Mouse (Mus musculus): ENCODE results near the gene Epop. TPM values are rescaled to one million over a fixed set of nuclear protein-coding genes. Genes with fewer than 3 reads are reported as not detected.

The Epop gene
- polyA plus RNA-seq, 1 experiment = 0.51 TPM

GRCm38 (mm10) chr11:97628568-97629518 lies 659 bp downstream of the Epop start:
- no peak for DNase-seq (ENCODE audit: low read depth)

DNA sequence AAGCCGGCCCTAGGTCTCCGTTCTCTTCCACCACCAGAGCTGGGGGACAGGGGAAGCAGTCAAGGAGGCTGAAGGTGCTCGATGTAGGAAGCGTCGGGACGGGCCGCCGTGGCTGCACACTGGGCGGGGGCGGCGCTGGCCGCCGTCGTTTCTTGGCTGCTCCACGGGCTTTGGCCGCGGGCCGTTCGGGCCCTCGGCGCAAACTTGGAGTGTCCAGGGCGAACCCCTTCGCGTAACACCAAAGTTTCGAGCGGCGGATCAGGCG lies 1.3 kb downstream of the Epop start:
- no peak for DNase-seq (ENCODE audit: low read depth)

DNA sequence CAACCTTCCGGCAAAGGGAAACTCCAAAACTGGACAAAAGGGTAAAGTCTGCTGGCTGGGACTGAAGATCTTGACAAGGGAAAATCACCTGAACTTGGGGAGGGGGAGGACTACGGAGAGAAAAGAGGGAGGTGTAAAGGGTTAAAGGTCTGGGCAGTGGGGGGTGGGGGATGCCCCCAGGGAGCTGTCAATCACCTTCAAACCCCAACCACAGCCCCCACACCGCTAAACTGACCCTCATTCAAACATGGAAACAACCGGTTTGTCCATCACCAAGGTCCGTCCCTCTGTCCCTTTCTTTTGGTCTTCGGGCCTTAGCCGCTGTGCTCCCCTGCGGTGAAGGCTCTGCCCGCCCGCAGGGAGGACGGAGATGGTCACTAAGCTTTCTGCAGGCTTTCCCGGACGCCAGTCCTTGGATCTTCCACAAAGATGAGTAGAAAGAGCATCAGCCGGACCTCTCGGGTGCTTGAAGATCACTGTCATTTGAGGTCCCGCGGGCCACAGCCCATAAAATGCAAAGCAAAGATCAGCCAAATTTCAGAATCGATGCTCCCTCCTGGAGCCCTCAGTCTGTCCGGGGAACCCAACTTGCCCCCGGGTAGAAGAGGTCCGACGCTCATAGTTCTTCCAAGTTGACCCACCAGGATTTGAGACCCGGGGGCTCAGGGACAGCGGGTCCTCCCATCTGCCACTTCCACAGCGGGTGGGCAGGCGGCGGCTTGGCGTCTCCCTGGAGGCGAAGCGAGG lies 1.8 kb downstream of the Epop start:
- DNase-seq (ENCODE audit: low read depth) = no peak

GRCm38 (mm10) chr11:97626850-97627249 lies 2.7 kb downstream of the Epop start:
- DNase-seq (ENCODE audit: low read depth) = no peak

DNA sequence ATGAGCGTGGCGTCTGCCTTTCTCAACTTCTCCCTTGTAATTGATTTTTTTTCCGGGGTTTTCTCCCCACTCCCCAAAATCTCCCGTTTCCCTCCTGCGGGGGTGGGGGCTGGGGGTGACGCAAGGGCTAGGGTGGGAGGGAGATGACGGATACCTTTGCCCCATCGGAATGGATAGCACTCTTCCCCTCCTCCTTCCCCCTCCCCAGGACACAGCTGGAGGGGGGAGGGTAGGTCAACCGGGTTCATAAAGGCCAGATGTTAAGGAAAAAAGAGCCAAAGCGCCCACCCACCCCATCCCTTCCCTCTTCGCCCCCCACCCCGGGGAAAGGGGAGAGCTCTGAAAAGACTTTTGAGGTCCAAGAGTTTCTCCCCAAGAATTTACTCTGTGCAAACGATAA lies 3.1 kb downstream of the Epop start:
- DNase-seq (ENCODE audit: low read depth) = no peak

DNA sequence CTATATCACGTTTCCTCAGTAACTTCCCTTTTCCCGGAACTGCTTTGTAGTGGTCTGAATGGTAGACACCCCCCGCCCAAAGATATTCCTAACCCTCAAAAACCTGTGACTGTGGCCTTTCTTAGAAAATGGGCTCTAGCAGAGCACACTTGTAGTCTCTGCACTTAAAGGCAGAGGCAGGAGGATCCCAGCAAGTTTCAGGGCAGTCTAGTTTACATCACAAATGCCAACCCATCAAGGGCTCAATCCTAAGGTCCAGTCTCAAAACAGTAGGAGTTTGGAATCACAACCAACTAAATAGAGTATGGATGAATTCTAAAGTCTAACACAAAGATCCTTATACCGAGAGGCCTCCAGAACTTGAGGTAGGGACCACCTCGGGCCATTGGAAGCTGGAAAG lies 4.0 kb downstream of the Epop start:
- no peak for DNase-seq (ENCODE audit: low read depth)

GRCm38 (mm10) chr11:97623166-97623565 lies 6.3 kb downstream of the Epop start:
- DNase-seq (ENCODE audit: low read depth) = no peak

DNA sequence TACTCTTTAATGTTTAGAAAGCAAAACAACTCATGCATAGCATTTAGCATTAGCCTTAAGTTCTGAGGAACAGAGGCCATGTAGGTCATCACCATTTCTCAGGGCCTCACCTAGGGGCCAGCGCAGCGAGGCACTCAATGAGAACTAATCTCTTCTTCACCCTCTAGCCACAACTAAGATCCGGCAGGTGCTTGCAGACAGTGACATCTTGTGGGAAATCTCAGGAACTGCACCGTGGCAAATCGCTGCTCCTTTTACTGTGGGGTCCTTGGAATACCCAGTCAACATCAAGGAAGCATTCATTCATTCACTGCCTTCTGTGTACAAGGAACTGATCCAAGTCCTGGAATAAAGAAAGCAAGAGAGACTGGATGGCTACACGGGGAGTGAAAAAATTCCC lies 7.1 kb downstream of the Epop start:
- no peak for DNase-seq (ENCODE audit: low read depth)

DNA sequence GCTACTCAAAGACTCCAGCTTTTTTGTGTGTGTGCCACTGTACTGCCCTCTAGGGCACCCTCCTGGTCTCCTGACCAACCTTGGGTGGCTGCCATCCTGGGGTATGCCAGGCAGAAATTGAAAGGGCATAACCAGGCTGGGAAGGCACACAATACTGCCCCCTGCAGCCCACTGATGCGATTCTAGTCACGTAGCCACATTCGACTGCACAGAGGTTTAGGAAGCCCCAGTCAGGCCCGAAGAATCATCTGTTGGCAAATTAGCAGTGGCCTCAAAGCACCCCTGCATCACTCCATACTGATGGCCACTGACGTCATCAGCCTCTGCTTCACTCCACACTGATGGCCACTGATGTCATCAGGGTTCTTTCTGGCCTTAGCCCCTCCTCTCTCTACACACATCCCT lies 10.1 kb downstream of the Epop start:
- no peak for DNase-seq (ENCODE audit: low read depth)

DNA sequence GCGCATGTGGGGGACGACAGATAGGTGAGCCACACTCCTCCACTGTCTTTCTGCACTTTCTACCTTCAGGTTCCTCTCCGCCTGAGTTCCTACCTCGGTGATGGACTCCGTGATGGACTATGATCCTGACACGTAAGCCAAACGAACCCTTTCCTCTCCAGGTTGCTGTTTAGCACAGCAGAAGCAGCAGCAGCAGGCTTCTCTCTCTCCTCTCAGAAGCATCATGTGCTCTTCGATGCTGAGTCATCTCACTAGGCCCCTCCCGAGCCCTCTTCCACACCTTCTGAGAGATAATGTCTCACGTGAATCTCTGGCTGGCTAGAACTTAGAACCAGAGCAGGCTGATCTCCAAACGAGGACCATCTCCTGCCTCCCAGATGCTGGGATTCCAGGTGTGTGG lies 11.1 kb downstream of the Epop start:
- no peak for DNase-seq (ENCODE audit: low read depth)

GRCm38 (mm10) chr11:97615276-97615675 lies 14.2 kb downstream of the Epop start:
- DNase-seq (ENCODE audit: low read depth) = no peak

GRCm38 (mm10) chr11:97611076-97611475 lies 18.4 kb downstream of the Epop start:
- no peak for DNase-seq (ENCODE audit: low read depth)

GRCm38 (mm10) chr11:97609743-97610142 lies 19.8 kb downstream of the Epop start:
- no peak for DNase-seq (ENCODE audit: low read depth)

- no peak for DNase-seq (ENCODE audit: low read depth)
Measured at GRCm38 (mm10) chr11:97608933-97609332, 20.6 kb downstream of the Epop start.

- no peak for DNase-seq (ENCODE audit: low read depth)
Measured at GRCm38 (mm10) chr11:97607056-97607725, 22.3 kb downstream of the Epop start.

- no peak for DNase-seq (ENCODE audit: low read depth)
Measured at GRCm38 (mm10) chr11:97603891-97604290, 25.6 kb downstream of the Epop start.

GRCm38 (mm10) chr11:97602223-97602622 lies 27.3 kb downstream of the Epop start:
- no peak for DNase-seq (ENCODE audit: low read depth)

- DNase-seq (ENCODE audit: low read depth) = no peak
Measured at GRCm38 (mm10) chr11:97599104-97599503, 30.4 kb downstream of the Epop start.

- DNase-seq (ENCODE audit: low read depth) = no peak
Measured at GRCm38 (mm10) chr11:97597945-97598691, 31.4 kb downstream of the Epop start.

- DNase-seq (ENCODE audit: low read depth) = no peak
Measured at GRCm38 (mm10) chr11:97594136-97594535, 35.4 kb downstream of the Epop start.

GRCm38 (mm10) chr11:97591910-97592309 lies 37.6 kb downstream of the Epop start:
- no peak for DNase-seq (ENCODE audit: low read depth)

Measured in gonadal fat pad, adult 2 months (tissue).